Comparison of ENCODE assay signal across 18 mouse cellular contexts in the genomic region with DNA sequence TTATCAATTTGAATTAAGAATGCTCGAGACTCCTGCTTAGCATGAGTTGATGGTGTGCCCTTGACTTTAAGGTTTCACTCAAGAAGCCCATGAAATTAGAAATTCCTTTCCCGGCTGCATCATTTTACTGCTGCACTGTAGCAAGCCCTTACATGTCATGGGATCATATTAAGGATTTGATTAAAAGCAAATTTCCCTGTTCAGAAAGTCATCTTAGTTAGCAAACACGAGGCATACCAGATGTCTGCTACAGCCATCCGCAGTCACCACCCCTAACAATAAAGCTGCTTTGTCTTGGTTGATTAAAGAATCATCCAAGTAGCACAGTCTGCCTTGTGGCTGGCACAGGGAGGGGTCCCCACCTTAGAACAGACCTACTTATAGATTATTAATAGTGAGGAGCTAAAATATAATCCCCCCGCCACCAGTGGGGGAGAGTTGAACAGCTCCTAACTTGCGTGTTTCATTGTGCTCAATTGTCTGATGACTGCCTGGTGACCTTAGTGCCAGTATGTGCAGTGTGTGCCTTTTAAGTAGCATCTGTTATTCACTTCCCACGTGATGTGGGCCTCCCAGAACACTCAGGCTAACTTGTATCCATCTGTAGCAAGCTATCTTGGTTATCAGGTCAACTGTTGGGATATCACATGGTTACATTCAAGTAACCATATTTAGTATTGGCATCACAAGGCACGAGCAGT.
DNase-seq lines count a peak whose midpoint lies in the region; ATAC-seq and TF ChIP-seq lines count a peak whose summit lies in the region.
"Had no signal": no experiment of that assay in that cellular context is flagged by ENCODE, and none has a peak within 500 bp of the region (broad histone marks: within the 10 kb centered on the region; RNA-seq: fewer than 3 reads in every experiment).

No protein-coding gene starts in this region.

- no peak overlapping the region for H3K4me2 ChIP-seq in hindbrain, embryonic 15.5 days
- no peak overlapping the region for H3K4me2 ChIP-seq in hindbrain, embryonic 12.5 days (replicated peaks)
- no peak overlapping the region for H3K4me2 ChIP-seq in hindbrain, postnatal 0 days (ENCODE audit: low read depth, low read length)
- no peak overlapping the region for H3K4me2 ChIP-seq in lung, postnatal 0 days (replicated peaks; ENCODE audit: low read depth, low read length)

- WGBS in hindbrain, embryonic 15.5 days: 56% methylated on average over 8 of the region's 8 CpGs
- 77% methylated on average over 8 of the region's 8 CpGs for WGBS in hindbrain, embryonic 12.5 days
- WGBS in hindbrain, postnatal 0 days: 56% methylated on average over 8 of the region's 8 CpGs
- 82% methylated on average over 8 of the region's 8 CpGs for WGBS in lung, postnatal 0 days

- no peak for TF ChIP-seq CTCF in hindbrain, postnatal 0 days (IDR thresholded peaks at IDR 0.05; ENCODE audit: low read depth)
- TF ChIP-seq CTCF in lung, postnatal 0 days (IDR thresholded peaks at IDR 0.05): no peak

- H3K4me1 ChIP-seq in hindbrain, embryonic 15.5 days (replicated peaks): peaks cover 14% of the 10 kb centered on the region
- peaks cover 10% of the 10 kb centered on the region for H3K4me1 ChIP-seq in hindbrain, embryonic 12.5 days
- H3K4me1 ChIP-seq in hindbrain, postnatal 0 days (ENCODE audit: insufficient read depth, low read length): no peaks in the 10 kb centered on the region
- no peaks in the 10 kb centered on the region for H3K4me1 ChIP-seq in lung, postnatal 0 days (ENCODE audit: insufficient read depth, low read depth, low read length)

- no peaks in the 10 kb centered on the region for H3K9me3 ChIP-seq in hindbrain, embryonic 15.5 days
- no peaks in the 10 kb centered on the region for H3K9me3 ChIP-seq in hindbrain, embryonic 12.5 days (replicated peaks)
- no peaks in the 10 kb centered on the region for H3K9me3 ChIP-seq in hindbrain, postnatal 0 days (ENCODE audit: low read length)
- H3K9me3 ChIP-seq in lung, postnatal 0 days (ENCODE audit: low read length): no peaks in the 10 kb centered on the region
- H3K9me3 ChIP-seq: megakaryocyte, embryonic 14.5 days had no signal

- H3K4me3 ChIP-seq in hindbrain, embryonic 15.5 days: no peak overlapping the region
- no peak overlapping the region for H3K4me3 ChIP-seq in hindbrain, embryonic 12.5 days
- H3K4me3 ChIP-seq in hindbrain, postnatal 0 days (ENCODE audit: low read length): no peak overlapping the region
- H3K4me3 ChIP-seq in lung, postnatal 0 days (ENCODE audit: low read depth, low read length): no peak overlapping the region
- H3K4me3 ChIP-seq: megakaryocyte, embryonic 14.5 days had no signal

- no peaks in the 10 kb centered on the region for H3K27me3 ChIP-seq in hindbrain, embryonic 15.5 days
- no peaks in the 10 kb centered on the region for H3K27me3 ChIP-seq in hindbrain, embryonic 12.5 days
- H3K27me3 ChIP-seq in hindbrain, postnatal 0 days (ENCODE audit: insufficient read depth, low read length): no peaks in the 10 kb centered on the region
- no peaks in the 10 kb centered on the region for H3K27me3 ChIP-seq in lung, postnatal 0 days (replicated peaks; ENCODE audit: insufficient read depth, low read length)
- H3K27me3 ChIP-seq: megakaryocyte, embryonic 14.5 days had no signal

- no peak for TF ChIP-seq EP300 in lung, postnatal 0 days (IDR thresholded peaks at IDR 0.05)

- 0 out of 2 replicates have a peak, but pooled peaks have one; percentile 49 for ATAC-seq in hindbrain, embryonic 15.5 days (ENCODE audit: low FRiP score, low read depth)
- ATAC-seq in hindbrain, embryonic 12.5 days (ENCODE audit: low FRiP score): no peak
- peak; percentile 43 for ATAC-seq in hindbrain, postnatal 0 days
- ATAC-seq in lung, postnatal 0 days: no peak
- ATAC-seq: intestine, postnatal 0 days had no signal

- DNase-seq in testis, postnatal 14 days (ENCODE audit: low spot score): peak; percentile 17
- DNase-seq in testis, postnatal 10 days (ENCODE audit: low spot score): no peak
- no peak for DNase-seq in hindbrain, postnatal 0 days (ENCODE audit: low spot score)
- DNase-seq in retina, postnatal 1 day: peak; percentile 59
- DNase-seq in lung, postnatal 0 days (ENCODE audit: low spot score): no peak
- no peak for DNase-seq in urinary bladder, postnatal 4 days (ENCODE audit: low spot score in 2 of 2)
- DNase-seq: cerebellum, adult 8-10 months; gastrocnemius, postnatal 10 days; heart, adult 18-20 months; heart, postnatal 36 days; left cerebral cortex, postnatal 4 days; liver; lung, postnatal 14 days; thymus, postnatal 4 days had no signal

- peaks cover under 1% of the 10 kb centered on the region; the same call in 1 of the 2 replicates for H3K36me3 ChIP-seq in hindbrain, embryonic 15.5 days
- H3K36me3 ChIP-seq in hindbrain, embryonic 12.5 days: peaks cover 15% of the 10 kb centered on the region
- no peaks in the 10 kb centered on the region for H3K36me3 ChIP-seq in hindbrain, postnatal 0 days (ENCODE audit: insufficient read depth, low read length)
- H3K36me3 ChIP-seq in lung, postnatal 0 days (ENCODE audit: insufficient read depth, low read length): no peaks in the 10 kb centered on the region

- no peak overlapping the region; the same call in 1 of the 2 replicates for H3K27ac ChIP-seq in hindbrain, embryonic 15.5 days (replicated peaks)
- H3K27ac ChIP-seq in hindbrain, embryonic 12.5 days: no peak overlapping the region
- H3K27ac ChIP-seq in hindbrain, postnatal 0 days: no peak overlapping the region
- no peak overlapping the region for H3K27ac ChIP-seq in lung, postnatal 0 days (ENCODE audit: low read length)

- no peak overlapping the region for H3K9ac ChIP-seq in hindbrain, embryonic 15.5 days
- no peak overlapping the region for H3K9ac ChIP-seq in hindbrain, embryonic 12.5 days
- H3K9ac ChIP-seq in hindbrain, postnatal 0 days (replicated peaks; ENCODE audit: low read length): no peak overlapping the region
- no peak overlapping the region for H3K9ac ChIP-seq in lung, postnatal 0 days (replicated peaks; ENCODE audit: low read depth)

Comparison
In these comparisons a context has a peak if more than half of its experiments do, and no peak if none do; other contexts are left out.
1. ATAC-seq: peak in hindbrain, embryonic 15.5 days (single experiment) and hindbrain, postnatal 0 days (single experiment); none in hindbrain, embryonic 12.5 days (single experiment) and lung, postnatal 0 days (single experiment).
2. DNase-seq: peak in testis, postnatal 14 days (single experiment) and retina, postnatal 1 day (single experiment); none in testis, postnatal 10 days (single experiment), hindbrain, postnatal 0 days (single experiment), lung, postnatal 0 days (single experiment) and urinary bladder, postnatal 4 days (0 of 2).